Mouse (Mus musculus) 3134 (cell line): ENCODE measurements around the gene Rftn1.

Experiments
- DNase-seq: peaks from one replicate; pipeline ENCODE4 v3.0.0-alpha.2; 2011; ENCODE audit warnings: low spot score; ENCODE audit not compliant: insufficient read length; ENCODE audit errors: extremely low read depth

The Rftn1 gene

GRCm38 (mm10) chr17:50037416-50037815, 153.1 kb downstream of the Rftn1 start:
- no peak for DNase-seq

- no peak for DNase-seq
These were observed 153.6 kb downstream of the Rftn1 start for GRCm38 (mm10) chr17:50036751-50037385.

GRCm38 (mm10) chr17:50033698-50034097, 156.8 kb downstream of the Rftn1 start:
- no peak for DNase-seq

GRCm38 (mm10) chr17:50031548-50032491, 158.7 kb downstream of the Rftn1 start:
- DNase-seq, result no peak

- no peak for DNase-seq
These were observed 164.8 kb downstream of the Rftn1 start for GRCm38 (mm10) chr17:50025651-50026050.

GRCm38 (mm10) chr17:50025173-50025626, 165.3 kb downstream of the Rftn1 start:
- no peak for DNase-seq

GRCm38 (mm10) chr17:50021400-50021799, 169.1 kb downstream of the Rftn1 start:
- no peak for DNase-seq

- DNase-seq, result no peak
These were observed 170.1 kb downstream of the Rftn1 start for GRCm38 (mm10) chr17:50020211-50021001.

GRCm38 (mm10) chr17:50019819-50020210, 170.7 kb downstream of the Rftn1 start:
- no peak for DNase-seq

- no peak for DNase-seq
These were observed 171.4 kb downstream of the Rftn1 start for GRCm38 (mm10) chr17:50019090-50019489.

GRCm38 (mm10) chr17:50014708-50015107, 175.8 kb downstream of the Rftn1 start:
- no peak for DNase-seq

- no peak for DNase-seq
These were observed 176.6 kb downstream of the Rftn1 start for GRCm38 (mm10) chr17:50013848-50014247.

GRCm38 (mm10) chr17:50010096-50010495, 180.4 kb downstream of the Rftn1 start:
- DNase-seq, result no peak

- DNase-seq, result no peak
These were observed 183.6 kb downstream of the Rftn1 start for GRCm38 (mm10) chr17:50006721-50007351.

- DNase-seq, result no peak
These were observed 184.1 kb downstream of the Rftn1 start for GRCm38 (mm10) chr17:50006338-50006720.

- no peak for DNase-seq
These were observed 187.3 kb downstream of the Rftn1 start for GRCm38 (mm10) chr17:50003156-50003555.

GRCm38 (mm10) chr17:50002171-50002570, 188.3 kb downstream of the Rftn1 start:
- no peak for DNase-seq

GRCm38 (mm10) chr17:50001754-50002153, 188.7 kb downstream of the Rftn1 start:
- no peak for DNase-seq

- DNase-seq, result no peak
These were observed 189.9 kb downstream of the Rftn1 start for GRCm38 (mm10) chr17:50000580-50000979.

- DNase-seq, result no peak
These were observed 193.8 kb downstream of the Rftn1 start for GRCm38 (mm10) chr17:49996626-49997152.
